Comparison of ENCODE assay signal across 9 mouse cellular contexts in genomic region chr5:71658115-71658497, GRCm38 (mm10). TPM values are rescaled to one million over a fixed set of nuclear protein-coding genes. Genes with fewer than 3 reads are reported as not detected.
A peak's percentile ranks its signal among the peaks of the same experiment; 100 is the strongest.
DNase-seq lines count a peak whose midpoint lies in the region; ATAC-seq and TF ChIP-seq lines count a peak whose summit lies in the region.
"Had no signal": no experiment of that assay in that cellular context is flagged by ENCODE, and none has a peak within 500 bp of the region (broad histone marks: within the 10 kb centered on the region; RNA-seq: fewer than 3 reads in every experiment).

Gene Gabra4, minus strand, starts transcription at chr5:71658308.

- TF ChIP-seq CTCF in gastrocnemius, adult 2 months (IDR thresholded peaks at IDR 0.05) = no peak
- TF ChIP-seq CTCF in embryonic fibroblast, embryonic 13.5 days (IDR thresholded peaks at IDR 0.05; ENCODE audit: borderline replicate concordance, insufficient read depth, low read length) = no peak

- peak within 1 kb of the TSS; percentile 71 for H3K4me3 ChIP-seq in gastrocnemius, adult 2 months
- peak within 1 kb of the TSS; percentile 61 for H3K4me3 ChIP-seq in embryonic fibroblast, embryonic 13.5 days (ENCODE audit: insufficient read depth, low read length)
- peak within 1 kb of the TSS; percentile 55 for H3K4me3 ChIP-seq in kidney, embryonic 14.5 days (ENCODE audit: low read length)
- H3K4me3 ChIP-seq in limb, embryonic 15.5 days = peak within 1 kb of the TSS; percentile 55
- H3K4me3 ChIP-seq: erythroblast, embryonic 14.5 days had no signal

- intact Hi-C loops in gastrocnemius, adult 2 months (cut with DNase I) = no loop called here

- no peaks in the 10 kb centered on the region for H3K4me1 ChIP-seq in embryonic fibroblast, embryonic 13.5 days (ENCODE audit: control insufficient read depth, insufficient read depth, low read length)
- 0 out of 2 replicates have a peak, but pooled peaks cover 5% of the 10 kb centered on the region for H3K4me1 ChIP-seq in kidney, embryonic 14.5 days (ENCODE audit: control insufficient read depth, insufficient read depth, low read length)
- H3K4me1 ChIP-seq in limb, embryonic 15.5 days = peaks cover 19% of the 10 kb centered on the region

- peak; percentile 75 for ATAC-seq in kidney, embryonic 14.5 days (ENCODE audit: low FRiP score, low TSS enrichment)
- no peak for ATAC-seq in limb, embryonic 15.5 days (ENCODE audit: insufficient number of reproducible peaks, low FRiP score, low TSS enrichment, low read depth)

- H3K27ac ChIP-seq in gastrocnemius, adult 2 months = no peak within 1 kb of the TSS
- no peak within 1 kb of the TSS for H3K27ac ChIP-seq in embryonic fibroblast, embryonic 13.5 days (ENCODE audit: insufficient read depth, low read length)
- H3K27ac ChIP-seq in kidney, embryonic 14.5 days (ENCODE audit: low read depth, low read length) = no peak within 1 kb of the TSS
- no peak within 1 kb of the TSS for H3K27ac ChIP-seq in limb, embryonic 15.5 days

- peak within 1 kb of the TSS; percentile 44; the same call in 1 of the 2 replicates for H3K9ac ChIP-seq in kidney, embryonic 14.5 days (ENCODE audit: low read depth, low read length)
- peak within 1 kb of the TSS; percentile 21 for H3K9ac ChIP-seq in limb, embryonic 15.5 days

- H3K27me3 ChIP-seq in kidney, embryonic 14.5 days (ENCODE audit: control insufficient read depth, insufficient read depth, low read length) = peaks cover 16% of the 10 kb centered on the region
- H3K27me3 ChIP-seq in limb, embryonic 15.5 days = peaks cover 29% of the 10 kb centered on the region

- no peak for TF ChIP-seq POLR2A in embryonic fibroblast, embryonic 13.5 days (IDR thresholded peaks at IDR 0.05; ENCODE audit: low read depth, low read length)

- H3K4me2 ChIP-seq in kidney, embryonic 14.5 days (replicated peaks; ENCODE audit: low read depth, low read length) = peak within 1 kb of the TSS; percentile 95
- H3K4me2 ChIP-seq in limb, embryonic 15.5 days = peak within 1 kb of the TSS; percentile 97

- H3K36me3 ChIP-seq in kidney, embryonic 14.5 days (ENCODE audit: control insufficient read depth, insufficient read depth, low read length) = no peaks in the 10 kb centered on the region
- H3K36me3 ChIP-seq in limb, embryonic 15.5 days = no peaks in the 10 kb centered on the region

- no peak for DNase-seq in gastrocnemius, adult 2 months
- DNase-seq in gastrocnemius, postnatal 10 days = no peak
- peak; percentile 64 for DNase-seq in Muller cell, postnatal 12 days (ENCODE audit: inconsistent ontology term)
- DNase-seq in retina, postnatal 1 day = peak; percentile 53
- no peak for DNase-seq in gastrocnemius, adult 18-20 months (ENCODE audit: low spot score)

- no peaks in the 10 kb centered on the region for H3K9me3 ChIP-seq in kidney, embryonic 14.5 days (ENCODE audit: control insufficient read depth, low read length)
- H3K9me3 ChIP-seq in limb, embryonic 15.5 days = no peaks in the 10 kb centered on the region

- 1% methylated on average over 15 of the region's 15 CpGs for WGBS in kidney, embryonic 14.5 days
- WGBS in limb, embryonic 15.5 days = under 1% methylated on average over 15 of the region's 15 CpGs

RNA-seq across cellular contexts. Expression of gene Gabra4, which starts in this region (rescaled TPM):
- total RNA-seq in gastrocnemius, adult 2 months (2021) = not detected
- total RNA-seq in gastrocnemius, postnatal 10 days (2021) = under 1 TPM; 0.25 to 0.40 TPM
- polyA plus RNA-seq in embryonic fibroblast, embryonic 13.5 days (2011; ENCODE audit: insufficient read length, low read depth, missing spikeins) = 4.1 and 5.0 TPM in 2 replicates
- 2.7 and 3.0 TPM in 2 replicates for polyA plus RNA-seq in kidney, embryonic 14.5 days (2014; fragmentation: Nextera tagmentation; extraction: Ambion mirVana)
- polyA plus RNA-seq in limb, embryonic 15.5 days (2015; fragmentation: Nextera tagmentation; extraction: Ambion mirVana) = 7.3 and 8.9 TPM in 2 replicates
- total RNA-seq in gastrocnemius, adult 18-20 months (2021) = not detected
- polyA plus RNA-seq: erythroblast, embryonic 14.5 days had no signal

Comparison
In these comparisons a context has a peak if more than half of its experiments do, and no peak if none do; other contexts are left out.
1. DNase-seq: peak in Muller cell, postnatal 12 days (single experiment) and retina, postnatal 1 day (single experiment); none in gastrocnemius, adult 2 months (single experiment), gastrocnemius, postnatal 10 days (single experiment) and gastrocnemius, adult 18-20 months (single experiment).
2. Peak in every context shown above with its lines, with median percentiles within 50 percentile points of each other: H3K4me3 ChIP-seq.